Mouse (Mus musculus) layer of hippocampus, postnatal 14 days (tissue): ENCODE measurements around the gene Nf2. TPM values are rescaled to one million over a fixed set of nuclear protein-coding genes. Genes with fewer than 3 reads are reported as not detected.

Experiments
- DNase-seq, 2 experiments: peaks; one replicate each; pipeline ENCODE4 v3.0.0; 2021 to 2022; ENCODE audit warnings: low spot score in 2 of 2, mixed read lengths in 1 of 2
- total RNA-seq, 2 experiments: library from RNA; stranded (reverse); gene quantifications; 2 replicates each; pipeline ENCODE4 v1.2.3; 2021

Nf2 gene
- total RNA-seq, 2 experiments from 2014 or later = 148 to 156 TPM

DNA sequence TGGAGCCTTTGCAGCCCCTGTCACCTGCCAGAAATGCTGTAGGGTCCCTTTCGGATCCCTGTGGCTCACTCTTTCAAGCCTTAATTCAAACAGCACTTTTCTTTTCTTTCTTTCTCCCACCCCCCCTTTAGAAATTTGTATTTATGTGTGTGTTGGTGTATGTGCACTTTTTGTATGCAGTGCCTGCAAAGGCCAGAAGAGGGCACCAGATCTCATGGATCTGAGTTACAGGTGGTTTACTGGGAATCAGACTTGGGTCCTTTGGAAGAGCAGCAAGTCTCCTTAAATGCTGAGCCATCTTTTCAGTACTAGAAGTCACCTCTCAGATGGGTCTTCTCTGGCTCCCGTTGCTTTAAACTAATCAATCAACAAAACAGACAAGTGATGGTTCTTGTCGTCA is 95.3 kb downstream of the Nf2 start:
- DNase-seq = no peak

DNA sequence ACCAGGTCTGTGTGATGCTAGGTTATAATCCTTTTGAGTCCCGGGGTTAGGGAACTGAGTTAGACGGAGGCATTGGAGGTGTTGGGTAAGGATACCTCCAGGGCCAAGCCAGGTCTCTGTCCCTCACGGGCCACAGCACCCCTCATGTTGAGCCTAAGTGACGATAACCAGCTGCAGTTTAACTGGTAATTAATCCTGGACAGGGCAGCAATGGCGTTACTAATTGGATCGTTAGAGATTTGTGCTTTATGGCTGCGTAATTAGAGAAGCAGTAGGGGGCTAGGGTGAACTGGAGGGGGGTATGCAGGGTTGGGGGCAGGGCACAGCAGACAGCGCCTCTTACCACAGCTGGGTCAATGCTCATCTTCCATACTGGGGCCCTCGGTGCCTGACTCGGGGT is 96.5 kb downstream of the Nf2 start:
- no peak for DNase-seq

DNA sequence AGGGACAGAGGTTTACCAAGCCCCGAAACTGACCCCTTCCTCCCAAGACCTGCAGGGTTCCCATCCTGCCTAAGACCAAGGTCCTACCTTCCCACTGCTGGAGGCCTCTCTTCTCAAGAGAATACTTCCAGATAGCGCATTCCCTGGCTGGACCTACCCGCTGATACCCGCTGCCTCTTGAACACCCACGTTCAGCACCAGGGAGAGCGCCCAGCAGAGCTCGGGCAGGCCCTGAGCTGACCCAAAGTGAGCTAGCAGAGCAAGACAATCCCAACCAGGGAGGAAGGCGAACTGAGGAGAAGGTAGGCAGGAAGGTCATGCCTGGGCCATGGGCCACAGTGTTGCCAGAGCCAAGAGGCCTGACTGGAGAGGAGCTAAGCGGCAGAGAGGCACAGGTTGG is 99.1 kb downstream of the Nf2 start:
- no peak for DNase-seq

DNA sequence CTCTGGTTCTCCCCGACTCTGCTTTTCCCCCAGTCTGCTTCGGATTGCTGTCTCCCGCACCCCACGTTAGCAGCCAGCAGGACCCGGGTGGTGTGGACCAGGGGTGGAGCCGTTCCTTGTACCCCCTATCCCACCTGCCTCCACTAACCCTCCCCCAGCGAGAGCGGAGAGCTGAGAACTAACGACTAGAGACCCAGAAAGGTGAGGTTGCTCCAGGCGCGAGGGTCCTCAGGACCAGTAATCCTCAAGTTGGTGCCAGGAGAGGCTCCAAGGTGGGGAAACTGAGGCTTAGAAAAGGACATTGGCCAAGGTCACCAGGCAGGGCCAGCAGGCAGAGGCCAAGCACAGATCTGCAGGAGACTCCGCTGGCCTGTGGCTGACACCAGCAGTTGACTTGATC is 102.1 kb downstream of the Nf2 start:
- DNase-seq = no peak

DNA sequence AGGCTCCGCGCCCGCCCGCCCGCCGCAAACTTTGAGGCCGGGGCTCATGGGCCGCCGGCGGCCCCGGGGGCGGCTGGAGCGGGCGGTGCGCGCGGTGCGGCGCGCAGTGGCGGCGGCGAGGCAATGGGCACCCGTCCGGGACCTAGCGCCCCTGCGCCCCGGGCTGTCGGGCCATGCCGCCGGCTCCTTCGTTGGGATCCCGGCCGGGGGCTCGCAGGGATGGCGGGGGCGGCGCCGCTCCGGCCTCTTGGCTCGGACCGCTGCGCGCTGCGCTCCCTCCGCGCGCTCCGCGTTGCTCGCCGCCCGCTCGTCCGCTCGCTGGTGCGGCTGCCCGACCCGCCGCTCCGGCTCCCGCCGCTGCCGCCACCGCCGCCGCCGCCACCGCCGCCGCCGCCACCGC is 102.6 kb downstream of the Nf2 start, which contains the start of gene Cabp7:
Gene Cabp7, minus strand, starts transcription at position 46 of the 400 bp plus-strand sequence.
- DNase-seq = no peak

DNA sequence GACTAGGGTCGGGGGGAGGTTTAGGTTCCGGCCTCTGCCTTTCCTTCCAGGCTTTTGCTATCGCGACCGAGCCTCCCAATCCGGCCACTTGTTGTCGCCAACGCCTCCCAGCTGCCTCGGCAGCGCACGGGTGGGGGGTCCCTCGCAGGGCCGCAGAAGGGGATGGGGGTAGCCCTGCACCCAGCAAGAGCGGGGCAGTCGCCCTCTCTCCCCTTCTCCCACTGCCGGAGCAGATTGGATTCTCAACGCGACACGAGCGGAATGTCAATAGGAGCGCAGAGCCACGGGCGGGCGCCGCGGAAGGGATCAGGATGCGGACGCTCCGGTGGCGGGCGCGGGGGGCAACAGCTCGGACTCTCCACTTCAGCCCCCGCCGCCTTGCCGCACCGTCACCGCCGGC is 103.4 kb downstream of the Nf2 start:
- DNase-seq = peak in 1 of 2 experiments; percentile 30

DNA sequence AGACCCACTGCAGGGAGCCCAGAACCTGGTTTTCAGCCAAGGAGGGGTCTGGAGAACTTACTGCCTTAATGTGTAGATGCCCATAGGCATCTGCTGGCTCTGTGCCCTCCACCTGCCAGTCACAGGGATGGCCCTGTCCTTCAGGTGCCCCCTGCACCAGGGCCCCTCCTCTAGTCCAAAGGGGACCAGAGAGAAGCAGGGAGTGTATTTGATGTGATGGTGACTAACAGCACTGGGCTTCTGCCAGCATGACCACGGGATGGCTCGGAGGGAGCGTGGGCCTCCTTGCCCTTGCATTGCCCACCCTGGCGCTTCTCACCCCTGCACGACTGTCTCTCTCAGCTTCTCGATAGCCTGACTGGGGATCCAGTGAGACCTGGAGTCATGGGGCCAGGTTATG is 104.6 kb downstream of the Nf2 start:
- DNase-seq = no peak

DNA sequence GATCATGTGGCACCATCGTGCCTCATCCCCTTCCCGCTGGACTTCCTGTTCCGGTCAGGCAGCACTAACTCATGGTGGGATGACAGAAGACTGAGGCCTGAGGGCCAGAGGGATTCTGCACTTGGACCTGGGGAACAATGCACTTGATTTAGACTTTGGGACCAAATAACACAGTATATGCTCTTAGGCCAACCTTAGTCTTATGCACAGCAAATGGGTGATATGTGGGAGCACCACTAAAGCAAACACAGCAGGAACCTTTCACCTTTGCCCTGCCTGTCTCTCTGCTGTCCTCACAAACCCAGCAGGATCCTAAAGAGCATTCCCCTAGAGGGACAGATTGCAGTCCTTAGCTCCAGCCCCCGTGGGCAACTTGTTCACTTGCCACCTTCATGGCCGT is 108.6 kb downstream of the Nf2 start:
- no peak for DNase-seq

DNA sequence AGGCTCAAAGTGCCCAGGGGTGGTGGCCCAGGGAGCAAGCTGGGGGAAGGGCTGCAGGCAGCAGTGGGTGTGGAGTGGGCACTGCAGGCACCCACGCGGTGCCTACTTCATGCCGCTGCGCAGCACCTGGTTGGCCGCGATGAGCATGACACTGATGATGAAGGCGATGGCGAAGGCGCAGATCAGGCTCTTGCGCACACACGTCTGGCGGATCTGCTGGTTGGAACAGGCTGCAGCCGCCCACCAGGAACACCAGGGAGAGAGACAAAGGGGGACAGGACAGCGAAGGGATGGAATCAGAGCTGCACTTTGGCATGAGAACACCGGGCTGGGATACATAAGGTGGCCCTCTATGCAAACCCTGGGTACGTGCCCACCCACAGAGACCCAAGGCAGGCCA is 110.6 kb downstream of the Nf2 start:
- DNase-seq = no peak

DNA sequence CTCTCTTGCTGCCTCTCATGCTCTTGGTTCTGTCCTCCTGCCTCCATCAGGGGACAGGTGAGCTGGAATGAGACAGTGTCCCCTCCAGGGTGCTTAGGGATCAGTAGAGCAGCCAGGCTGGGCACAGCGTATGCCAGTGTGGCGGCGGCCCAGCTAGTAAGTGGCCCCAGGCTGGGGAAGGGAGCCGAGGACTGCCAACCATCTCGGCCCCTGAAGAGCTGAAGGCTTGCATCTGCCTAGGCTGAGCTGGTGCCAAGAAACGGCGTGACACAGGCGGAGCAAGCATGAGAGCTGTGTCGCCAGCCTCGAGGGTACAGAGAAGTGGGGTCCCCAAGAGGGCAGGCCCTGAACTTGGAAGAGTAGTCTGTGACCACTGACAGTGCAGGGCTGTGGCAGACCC is 111.7 kb downstream of the Nf2 start:
- peak in 1 of 2 experiments; percentile 38 for DNase-seq

DNA sequence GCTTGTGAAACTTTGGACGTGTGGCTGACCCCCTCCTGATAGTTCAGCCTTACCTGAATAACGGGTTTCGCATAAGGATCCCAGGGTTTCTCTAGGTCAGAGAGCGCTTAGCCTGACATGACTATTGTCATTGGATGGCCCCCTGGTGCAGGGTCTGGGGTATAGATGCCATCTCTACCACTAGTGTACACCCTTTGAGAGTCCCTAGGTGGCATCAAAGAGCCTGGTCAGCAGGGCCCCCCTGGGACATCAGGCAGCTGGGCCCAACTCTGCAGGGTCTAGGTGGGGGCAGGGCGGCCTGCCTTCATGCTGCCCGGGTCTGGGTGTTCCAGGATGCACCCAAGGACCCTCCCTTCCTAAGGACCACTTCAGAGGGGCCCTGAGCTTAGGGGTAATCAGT is 113.0 kb downstream of the Nf2 start:
- DNase-seq = no peak

DNA sequence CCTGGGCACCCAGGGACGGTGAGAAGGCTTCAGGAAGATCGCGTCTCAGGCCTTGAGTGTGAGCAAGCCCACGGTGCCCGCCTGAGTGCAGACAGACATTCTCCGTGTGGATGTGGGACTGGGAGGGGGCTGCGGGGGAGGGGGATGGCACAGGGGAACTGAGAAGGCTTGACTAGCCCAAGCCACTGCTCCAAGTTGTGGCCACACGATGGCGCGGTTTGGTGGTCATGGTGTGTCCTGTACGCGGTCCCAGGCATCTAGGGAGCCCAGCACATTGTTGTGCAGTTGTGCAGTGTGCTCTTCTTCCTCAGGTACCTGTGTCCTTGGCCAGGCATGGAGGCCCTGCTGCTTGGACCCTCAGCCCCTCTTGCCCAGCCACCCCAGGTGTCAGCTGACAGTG is 115.2 kb downstream of the Nf2 start:
- DNase-seq = no peak

DNA sequence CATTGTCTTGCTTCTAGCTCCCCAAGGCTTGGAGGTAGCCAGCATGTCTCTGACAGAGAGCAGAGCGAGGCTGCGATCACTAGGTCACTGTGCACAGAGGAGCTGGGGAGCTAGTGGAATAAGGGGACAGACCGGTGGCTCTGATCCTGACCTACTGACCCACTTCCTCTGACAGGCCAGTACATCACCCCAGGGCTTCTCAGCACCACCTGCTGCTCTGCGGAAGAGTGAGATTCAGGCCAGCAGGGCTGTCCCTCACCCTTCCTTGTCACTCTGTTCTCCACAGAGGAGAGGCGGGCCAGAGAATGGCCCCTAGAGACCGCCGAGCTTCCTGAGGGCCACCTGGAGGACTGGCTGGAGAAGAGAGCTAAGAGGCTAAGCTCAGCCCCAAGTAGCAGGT is 117.6 kb downstream of the Nf2 start:
- DNase-seq = no peak

DNA sequence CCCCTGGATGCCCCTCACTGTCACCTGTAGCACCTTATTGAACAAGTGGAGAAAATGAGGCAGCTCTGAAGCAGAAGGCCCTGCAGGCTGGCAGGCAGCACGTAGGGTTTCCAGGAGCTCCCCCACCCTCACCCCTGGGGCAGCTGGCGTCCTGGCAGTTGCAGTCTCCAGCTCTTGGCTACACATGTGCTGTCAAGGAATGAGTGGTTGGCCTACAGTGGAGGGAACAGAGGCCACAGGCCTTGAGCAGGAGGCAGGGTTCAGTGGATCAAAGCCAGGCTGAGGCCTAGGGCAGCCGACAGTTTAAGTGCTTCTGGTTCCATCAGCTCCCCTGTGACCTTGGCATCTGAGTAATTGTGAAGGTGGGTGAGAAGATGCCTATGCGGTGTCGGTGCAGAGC is 118.4 kb downstream of the Nf2 start:
- DNase-seq = no peak

DNA sequence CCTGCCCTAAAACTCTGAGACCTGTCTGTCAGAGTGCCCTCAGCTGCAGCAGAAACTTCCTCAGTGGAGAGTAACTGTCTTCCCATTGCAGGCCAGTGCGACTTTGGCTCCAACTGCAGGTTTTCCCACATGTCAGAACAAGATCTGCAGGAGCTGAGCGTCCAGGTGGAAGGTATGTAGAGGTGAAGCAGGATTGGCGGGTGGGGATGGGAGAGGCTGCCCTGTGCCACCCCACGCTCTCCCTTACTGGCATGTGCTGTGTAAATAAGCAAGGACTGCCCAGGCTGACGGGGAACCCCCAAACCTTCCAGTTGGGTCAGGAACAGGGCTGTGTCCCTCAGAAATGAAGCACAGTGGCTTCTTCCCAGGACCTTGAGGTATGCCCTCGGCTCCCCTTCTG is 119.2 kb downstream of the Nf2 start:
- DNase-seq = no peak

DNA sequence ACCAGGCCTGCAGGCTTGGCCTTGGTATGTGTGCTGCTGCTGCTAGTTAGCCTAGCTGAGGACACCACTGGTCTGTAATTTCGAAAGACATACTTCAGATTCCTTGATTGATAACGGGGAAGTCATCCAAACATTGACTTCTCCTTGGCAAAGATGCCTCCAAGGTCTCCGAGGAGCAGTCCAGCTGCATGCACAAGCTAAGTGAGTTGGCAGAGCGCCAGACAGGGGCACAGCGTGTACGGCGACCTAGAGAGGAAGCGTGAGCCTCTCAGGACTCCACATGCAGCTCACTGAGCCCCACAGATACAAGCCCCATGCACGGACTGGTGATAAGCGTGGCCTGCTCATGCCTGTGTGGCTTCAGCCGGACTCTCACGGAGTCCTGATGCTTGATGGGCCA is 119.7 kb downstream of the Nf2 start:
- no peak for DNase-seq

DNA sequence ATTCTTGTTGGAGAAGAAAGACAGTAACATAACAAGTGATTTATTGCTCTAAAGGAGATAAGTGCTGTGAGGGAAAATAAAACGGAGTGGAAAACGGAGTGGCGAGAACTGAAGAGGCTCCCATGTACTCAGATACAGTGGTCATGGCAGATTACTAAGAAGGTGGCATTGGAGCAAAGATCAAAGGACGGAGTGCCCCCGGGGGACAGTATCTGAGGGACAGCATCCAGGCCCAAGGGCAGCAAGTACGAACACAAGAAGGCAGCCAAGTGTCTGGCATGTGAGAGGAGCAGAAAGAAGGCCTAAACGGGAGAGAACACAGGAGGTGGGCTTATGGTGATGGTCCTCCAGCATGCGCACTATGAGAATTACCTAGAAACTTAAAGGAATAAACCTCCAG is 127.6 kb downstream of the Nf2 start:
- no peak for DNase-seq

DNA sequence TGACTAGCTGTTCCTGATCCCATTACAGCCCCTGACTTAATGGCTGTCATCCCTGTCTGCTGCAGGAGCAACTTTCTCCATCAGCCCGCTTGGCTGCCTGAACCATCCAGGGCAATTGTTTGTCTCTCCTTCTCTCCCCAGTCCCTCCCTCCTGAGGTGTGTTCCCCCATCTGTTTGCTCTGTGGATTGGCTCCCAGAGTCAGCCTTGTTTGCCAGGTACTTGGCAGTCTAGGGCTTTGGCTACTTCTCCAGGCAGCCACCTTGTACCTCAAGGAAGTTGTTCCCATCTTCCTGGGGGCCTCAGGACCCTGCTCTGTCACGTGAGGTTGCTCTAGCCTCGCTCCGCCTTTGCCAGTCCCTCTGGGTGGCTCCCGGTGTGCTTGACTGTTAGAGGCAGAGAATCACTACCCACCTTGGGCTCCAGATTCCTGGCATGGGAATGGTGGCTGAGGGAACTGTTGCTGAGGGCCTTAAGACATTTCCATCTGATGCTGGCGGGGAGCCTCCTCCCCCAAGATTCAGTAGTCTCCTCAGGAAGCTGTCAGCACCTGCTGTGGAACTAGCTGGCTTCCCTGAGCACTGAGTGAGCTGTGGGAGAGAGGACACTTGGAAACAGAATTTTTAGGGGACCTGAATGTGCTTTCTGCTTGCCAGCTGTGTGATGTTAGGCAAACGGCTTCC is 128.3 kb downstream of the Nf2 start:
- DNase-seq = no peak

DNA sequence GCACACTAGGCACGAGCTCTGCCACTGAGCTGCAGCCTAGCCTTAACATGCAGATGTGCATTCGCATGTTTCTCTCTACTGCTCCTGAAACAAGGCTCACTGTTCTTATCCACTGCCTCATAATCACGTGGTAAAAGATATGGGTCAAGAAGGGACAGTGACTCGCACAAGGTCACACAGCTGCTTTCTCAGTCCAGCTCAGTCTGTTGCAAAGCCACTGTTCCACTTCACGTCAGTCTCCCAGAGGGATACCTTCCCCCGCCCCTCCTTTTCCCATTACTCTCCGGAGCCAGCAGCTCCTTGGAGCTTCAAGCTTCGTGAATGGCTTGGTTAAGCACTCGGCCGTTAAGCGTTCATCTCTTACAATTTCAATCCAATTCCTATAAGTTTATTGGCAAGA is 128.9 kb downstream of the Nf2 start:
- no peak for DNase-seq

DNA sequence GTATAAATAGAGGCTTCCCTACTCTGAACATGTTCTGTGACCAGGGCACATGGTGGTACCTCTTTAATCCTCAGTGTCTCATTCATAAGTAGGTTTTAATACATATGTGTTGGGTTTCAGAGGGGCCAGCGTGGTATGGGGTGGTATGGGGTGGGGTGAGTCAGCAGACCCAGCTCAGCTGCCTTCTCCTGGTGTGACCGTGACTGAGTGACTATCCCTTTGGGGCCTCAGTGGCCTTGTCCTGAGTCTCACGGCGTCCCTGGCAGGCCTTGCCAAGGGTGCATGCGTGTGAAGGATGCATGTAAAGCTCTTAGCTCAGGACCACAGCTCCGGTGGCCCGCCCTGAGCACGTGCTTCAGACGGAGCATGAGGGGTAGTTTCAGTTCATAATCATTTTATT is 129.4 kb downstream of the Nf2 start:
- no peak for DNase-seq

DNA sequence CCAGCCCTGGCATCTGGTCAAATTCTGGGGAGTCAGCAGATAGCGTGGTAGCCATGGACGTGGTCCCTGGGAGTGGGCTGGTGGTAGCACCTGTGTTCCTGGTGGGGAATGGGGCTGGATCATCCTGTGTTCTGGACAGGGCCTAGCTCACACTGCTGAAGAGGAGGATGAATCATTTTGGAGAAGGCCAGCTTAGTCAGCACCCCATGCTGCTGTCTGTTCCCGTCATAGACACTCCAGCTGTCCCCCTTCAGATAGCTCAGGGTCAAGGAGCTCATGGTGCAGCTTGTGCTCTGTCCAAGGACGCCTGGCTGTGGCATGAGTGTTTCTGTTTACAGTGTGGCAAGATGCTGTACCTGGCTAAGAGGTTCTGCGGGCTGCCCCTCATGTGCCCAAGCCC is 130.8 kb downstream of the Nf2 start:
- no peak for DNase-seq

DNA sequence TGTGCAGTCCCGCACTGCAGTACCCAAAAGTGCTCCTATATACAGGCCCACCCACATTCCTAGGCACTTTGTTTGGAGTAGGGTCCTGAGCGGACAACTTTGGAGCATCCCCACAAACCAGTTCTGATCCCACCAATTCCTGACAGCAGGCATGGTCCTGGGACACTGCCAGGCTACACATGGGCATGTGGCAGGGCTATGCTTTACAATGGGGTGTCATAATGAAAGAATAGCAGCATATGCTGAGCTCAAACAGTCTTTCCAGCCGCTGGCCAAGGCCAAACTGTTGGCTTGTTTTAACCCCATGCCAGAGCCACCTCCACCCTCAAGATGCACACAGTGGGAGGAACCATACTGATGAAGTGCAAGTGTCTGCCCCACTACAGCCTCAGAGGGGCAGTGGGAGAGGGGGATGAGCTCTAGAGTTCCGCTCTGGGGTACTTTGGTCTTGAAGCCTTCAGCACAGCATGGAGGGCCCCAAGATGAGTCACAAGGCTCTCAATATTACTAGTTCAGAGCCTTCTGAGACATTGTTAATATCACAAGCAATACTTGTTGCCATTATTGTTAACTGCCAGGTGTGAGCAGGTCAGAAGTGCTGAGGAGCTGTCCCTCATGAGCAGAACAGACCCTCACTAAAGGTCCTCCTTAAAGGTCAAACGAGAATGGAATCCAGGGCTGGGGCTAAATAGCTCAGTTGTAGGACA is 132.7 kb downstream of the Nf2 start:
- no peak for DNase-seq
